Mouse (Mus musculus) testis, adult 2 months (tissue): ENCODE measurements around the gene Cd164. TPM values are rescaled to one million over a fixed set of nuclear protein-coding genes. Genes with fewer than 3 reads are reported as not detected.

Source experiments
- H3K27ac ChIP-seq: fragments of 200-500 bp; 2 replicates; pipeline ENCODE4 v1.5.1; 2012; ENCODE audit warnings: low read depth, low read length; ENCODE audit not compliant: control insufficient read depth, insufficient read depth
- H3K27me3 ChIP-seq: fragments of 200-500 bp; 2 replicates; pipeline ENCODE4 v1.6.1; 2012; ENCODE audit warnings: mild to moderate bottlenecking, low read length, moderate library complexity; ENCODE audit not compliant: control insufficient read depth, insufficient read depth
- H3K36me3 ChIP-seq: fragments of 200-500 bp; 2 replicates; pipeline ENCODE4 v1.6.1; 2012; ENCODE audit warnings: mild to moderate bottlenecking, low read length; ENCODE audit not compliant: control insufficient read depth, insufficient read depth
- H3K4me1 ChIP-seq: fragments of 200-500 bp; 2 replicates; pipeline ENCODE4 v1.6.1; 2012; ENCODE audit warnings: low read length; ENCODE audit not compliant: control insufficient read depth, insufficient read depth
- H3K4me3 ChIP-seq: fragments of 200-500 bp; 2 replicates; pipeline ENCODE4 v1.5.1; 2012; ENCODE audit warnings: low read depth, mild to moderate bottlenecking, low read length, moderate library complexity, mixed read lengths; ENCODE audit not compliant: control insufficient read depth
- CTCF ChIP-seq: fragments of 200-500 bp; IDR thresholded peaks from 2 replicates; pipeline ENCODE4 v1.5.1; 2012; ENCODE audit warnings: low read depth, mild to moderate bottlenecking, inconsistent platforms, low read length, moderate library complexity; ENCODE audit not compliant: control insufficient read depth, insufficient read depth, insufficient replicate concordance
- POLR2A ChIP-seq: fragments of 200-500 bp; IDR thresholded peaks from 2 replicates; pipeline ENCODE4 v1.6.1; 2012; ENCODE audit warnings: low read depth, mild to moderate bottlenecking, inconsistent platforms, low read length, moderate library complexity; ENCODE audit not compliant: control insufficient read depth
- polyA plus RNA-seq: library from polyadenylated mRNA; depleted of rRNA; stranded (reverse); fragments of >200 nt; gene quantifications from 2 replicates; pipeline ENCODE4 v1.2.3, GENCODE M21; 2012

The Cd164 gene
- polyA plus RNA-seq, 1 experiment = 279 TPM

- H3K27me3 ChIP-seq = no peaks in the 10 kb centered on the region
- peak overlapping the region; percentile 96 for H3K27ac ChIP-seq
- H3K36me3 ChIP-seq = no peaks in the 10 kb centered on the region; the same call in 1 of the 2 replicates
- H3K4me3 ChIP-seq = peak overlapping the region; percentile 96; the same call in 1 of the 2 replicates
- peaks cover 2% of the 10 kb centered on the region; the same call in 1 of the 2 replicates for H3K4me1 ChIP-seq
- TF ChIP-seq CTCF (no peak), POLR2A (no peak)
These were observed 1.1 kb downstream of the Cd164 start for GRCm38 (mm10) chr10:41520410-41520673.

GRCm38 (mm10) chr10:41523386-41523785, 4.2 kb downstream of the Cd164 start:
- H3K27ac ChIP-seq = no peak overlapping the region
- H3K27me3 ChIP-seq = no peaks in the 10 kb centered on the region
- H3K4me1 ChIP-seq = peaks cover 2% of the 10 kb centered on the region; the same call in 1 of the 2 replicates
- H3K36me3 ChIP-seq = peaks cover 2% of the 10 kb centered on the region; the same call in 1 of the 2 replicates
- no peak overlapping the region for H3K4me3 ChIP-seq
- TF ChIP-seq POLR2A (no peak), CTCF (no peak)

GRCm38 (mm10) chr10:41525696-41526095, 6.5 kb downstream of the Cd164 start:
- Histone ChIP-seq H3K36me3 (peaks cover 2% of the 10 kb centered on the region; the same call in 1 of the 2 replicates), H3K4me3 (no peak overlapping the region), H3K27ac (no peak overlapping the region), H3K27me3 (no peaks in the 10 kb centered on the region), H3K4me1 (peaks cover 2% of the 10 kb centered on the region; the same call in 1 of the 2 replicates)
- TF ChIP-seq POLR2A (no peak), CTCF (no peak)

DNA sequence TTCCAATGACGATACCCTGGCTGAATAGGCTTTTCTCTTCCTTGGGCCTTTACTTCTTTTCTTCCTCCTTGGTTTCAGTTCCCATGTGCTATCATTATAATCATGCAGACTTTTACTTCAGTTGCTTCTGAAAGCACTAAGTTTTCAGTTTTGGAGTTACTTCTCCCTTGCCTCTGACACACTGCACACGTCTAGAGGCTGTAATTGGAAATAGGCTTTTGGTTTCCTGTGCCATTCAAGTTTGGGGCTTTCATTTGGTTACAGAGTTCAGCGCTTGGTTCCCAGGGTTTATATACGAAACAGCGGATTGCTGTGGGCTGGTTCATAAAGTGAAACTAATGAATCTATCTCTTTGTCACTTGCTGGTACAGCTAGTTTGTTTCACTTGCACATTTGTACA, 10.8 kb downstream of the Cd164 start:
- Histone ChIP-seq H3K36me3 (peaks cover 2% of the 10 kb centered on the region; the same call in 1 of the 2 replicates), H3K4me1 (no peaks in the 10 kb centered on the region), H3K4me3 (no peak overlapping the region), H3K27me3 (no peaks in the 10 kb centered on the region), H3K27ac (no peak overlapping the region)
- TF ChIP-seq POLR2A (no peak), CTCF (no peak)

DNA sequence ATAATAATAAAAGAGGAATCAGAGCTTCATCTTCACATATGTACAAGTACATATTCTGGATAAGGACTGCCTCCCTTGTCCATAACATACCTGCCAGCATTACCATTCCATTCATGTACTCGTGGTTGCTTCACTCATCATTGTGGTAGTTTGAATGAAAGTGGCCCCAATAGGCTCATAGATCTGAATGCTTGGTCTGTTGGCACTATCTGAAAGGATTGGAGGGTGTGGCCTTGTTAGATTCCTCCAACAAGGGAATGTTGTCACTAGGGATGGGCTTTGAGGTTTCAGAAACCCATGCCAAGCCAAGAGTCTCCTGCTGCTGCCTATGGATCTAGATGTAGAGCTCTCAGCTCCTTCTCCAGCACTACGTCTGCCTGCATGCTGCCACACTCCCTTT, 16.8 kb downstream of the Cd164 start:
- H3K27me3 ChIP-seq = no peaks in the 10 kb centered on the region
- no peaks in the 10 kb centered on the region for H3K36me3 ChIP-seq
- H3K4me3 ChIP-seq = no peak overlapping the region
- no peak overlapping the region for H3K27ac ChIP-seq
- TF ChIP-seq POLR2A (no peak), CTCF (no peak)
- H3K4me1 ChIP-seq = no peaks in the 10 kb centered on the region

GRCm38 (mm10) chr10:41536714-41537113, 17.5 kb downstream of the Cd164 start:
- Histone ChIP-seq H3K4me3 (no peak overlapping the region), H3K36me3 (no peaks in the 10 kb centered on the region), H3K4me1 (no peaks in the 10 kb centered on the region), H3K27ac (no peak overlapping the region), H3K27me3 (no peaks in the 10 kb centered on the region)
- TF ChIP-seq CTCF (no peak), POLR2A (no peak)

GRCm38 (mm10) chr10:41537226-41537982, 18.2 kb downstream of the Cd164 start:
- Histone ChIP-seq H3K4me1 (no peaks in the 10 kb centered on the region), H3K4me3 (no peak overlapping the region), H3K27ac (no peak overlapping the region), H3K36me3 (no peaks in the 10 kb centered on the region), H3K27me3 (no peaks in the 10 kb centered on the region)
- no peak for TF ChIP-seq CTCF
- TF ChIP-seq POLR2A = no peak
